Mouse (Mus musculus) ES-E14 (cell line): ENCODE measurements around the gene Opn4.

ENCODE experiments used
- CHD2 ChIP-seq: IDR thresholded peaks from 2 replicates; pipeline ENCODE4 v1.6.1; 2014; ENCODE audit warnings: mild to moderate bottlenecking, low read depth, low read length, inconsistent platforms
- MAFK ChIP-seq: IDR thresholded peaks from 2 replicates; pipeline ENCODE4 v1.6.1; 2014; ENCODE audit warnings: mild to moderate bottlenecking, low read depth, low read length, inconsistent platforms; ENCODE audit not compliant: insufficient read depth
- ZC3H11A ChIP-seq: IDR thresholded peaks from 2 replicates; pipeline ENCODE4 v1.6.1; 2012; ENCODE audit warnings: low read depth, mild to moderate bottlenecking, inconsistent platforms, low read length, borderline replicate concordance

- TF ChIP-seq CHD2 (no peak), ZC3H11A (no peak), MAFK (no peak)
These were observed 55.9 kb downstream of the Opn4 start for GRCm38 (mm10) chr14:34544001-34544400.
